Mouse (Mus musculus) G1E-ER4 (cell line): ENCODE data around the gene Gm11037. TPM values are rescaled to one million over a fixed set of nuclear protein-coding genes. Genes with fewer than 3 reads are reported as not detected.

Experiments
- GATA1 ChIP-seq: IDR thresholded peaks from one replicate; pipeline ENCODE4 v1.8.0; 2012; ENCODE audit warnings: low read length, inconsistent platforms
- polyA plus RNA-seq: library from polyadenylated mRNA; stranded (reverse); fragments of >175 nt; gene quantifications from 2 replicates; pipeline ENCODE4 v1.2.3, GENCODE M21; 2012

The Gm11037 gene
- polyA plus RNA-seq, 1 experiment = not detected

DNA sequence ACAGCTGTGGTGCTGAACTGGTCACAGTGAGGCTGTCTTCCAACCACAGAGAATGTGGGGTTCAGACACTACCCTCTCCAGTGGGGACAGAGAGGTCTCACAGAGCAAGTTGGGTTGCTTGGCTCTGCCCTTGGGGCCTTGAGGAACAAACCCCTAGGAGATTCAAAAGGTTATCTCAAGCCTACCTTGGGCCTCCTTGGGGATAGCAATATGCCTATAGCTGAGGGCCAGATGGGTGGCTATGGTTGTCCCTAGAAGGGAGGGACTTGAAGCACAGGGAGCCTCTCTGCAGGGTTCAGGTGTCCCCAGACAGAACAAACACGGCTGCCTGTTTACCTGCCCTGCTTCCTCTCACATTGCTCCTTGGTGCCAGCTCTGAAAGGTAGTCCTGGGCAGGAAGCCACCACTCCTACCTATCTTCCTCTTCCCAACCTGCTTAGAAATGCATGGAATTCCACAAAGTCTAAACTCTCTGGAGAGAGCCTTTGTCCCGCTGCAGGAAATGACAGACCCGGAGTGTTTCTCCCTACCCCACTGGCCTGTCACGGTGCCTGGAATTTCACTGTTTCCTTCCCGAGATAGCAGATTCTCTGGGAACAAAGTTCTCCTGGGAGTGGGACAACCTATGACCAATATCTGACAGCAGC lies 6.7 kb downstream of the Gm11037 start:
- no peak for TF ChIP-seq GATA1

DNA sequence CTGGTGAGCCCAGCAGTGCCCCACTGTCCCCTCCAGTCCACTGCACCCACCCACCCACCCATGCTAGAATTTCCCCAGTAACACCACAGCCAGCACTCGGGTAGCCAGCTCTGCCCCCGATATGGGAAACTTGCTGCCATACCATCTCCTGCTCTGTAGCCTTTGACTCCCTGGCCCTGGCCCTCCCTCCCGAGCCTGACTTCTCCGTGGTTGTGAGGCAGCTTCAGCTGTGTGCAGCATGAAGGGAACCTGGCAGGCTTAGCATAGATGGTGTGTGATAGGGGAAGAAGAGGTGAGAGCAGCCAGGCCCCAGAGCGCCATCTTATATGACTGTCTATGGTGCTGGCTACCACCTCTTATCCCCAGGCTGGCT lies 7.2 kb downstream of the Gm11037 start:
- no peak for TF ChIP-seq GATA1

DNA sequence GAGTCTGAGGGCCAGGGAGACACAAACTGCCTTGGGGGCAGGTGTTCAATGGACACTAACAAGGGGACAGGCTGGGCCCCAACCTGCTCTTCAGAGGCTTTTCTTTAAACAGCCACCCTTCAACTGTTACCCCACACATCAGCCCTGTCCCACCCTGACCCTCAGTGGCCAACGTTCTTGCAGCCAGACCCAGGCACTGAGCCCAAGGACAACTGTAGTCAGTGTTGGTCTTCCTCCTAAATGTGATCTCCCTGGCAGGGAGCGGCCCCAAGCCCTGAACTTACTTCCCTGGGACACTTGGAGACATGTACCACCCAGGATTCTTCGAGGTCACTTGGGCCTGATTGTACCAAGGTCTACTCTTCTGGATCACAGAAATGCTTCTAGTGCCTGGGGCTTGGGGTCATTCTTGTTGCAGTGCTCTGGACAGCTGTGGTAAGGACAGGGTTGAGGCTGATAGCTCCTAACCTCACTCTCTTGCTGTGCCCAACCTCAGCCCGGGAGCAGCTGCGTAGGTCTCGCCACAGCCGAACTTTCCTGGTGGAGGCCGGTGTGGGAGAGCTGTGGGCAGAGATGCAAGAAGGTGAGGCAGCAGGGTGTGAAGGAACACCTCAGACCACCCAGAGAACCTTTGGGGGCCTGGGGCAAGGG lies 8.2 kb downstream of the Gm11037 start:
- TF ChIP-seq GATA1 = no peak

DNA sequence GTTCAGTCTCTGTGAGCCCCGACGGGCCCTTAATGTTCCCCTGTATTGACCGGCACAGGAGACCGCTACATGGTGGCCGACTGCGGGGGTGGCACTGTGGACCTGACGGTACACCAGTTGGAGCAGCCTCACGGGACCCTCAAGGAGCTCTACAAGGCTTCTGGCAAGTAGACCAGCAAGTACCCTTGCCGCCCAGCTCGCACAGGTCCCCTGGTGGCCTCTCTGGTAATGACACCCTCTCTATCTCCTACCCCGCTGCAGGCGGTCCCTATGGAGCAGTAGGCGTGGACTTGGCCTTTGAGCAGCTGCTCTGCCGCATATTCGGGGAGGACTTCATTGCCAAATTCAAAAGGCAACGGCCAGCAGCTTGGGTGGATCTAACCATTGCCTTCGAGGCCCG lies 9.3 kb downstream of the Gm11037 start:
- no peak for TF ChIP-seq GATA1

DNA sequence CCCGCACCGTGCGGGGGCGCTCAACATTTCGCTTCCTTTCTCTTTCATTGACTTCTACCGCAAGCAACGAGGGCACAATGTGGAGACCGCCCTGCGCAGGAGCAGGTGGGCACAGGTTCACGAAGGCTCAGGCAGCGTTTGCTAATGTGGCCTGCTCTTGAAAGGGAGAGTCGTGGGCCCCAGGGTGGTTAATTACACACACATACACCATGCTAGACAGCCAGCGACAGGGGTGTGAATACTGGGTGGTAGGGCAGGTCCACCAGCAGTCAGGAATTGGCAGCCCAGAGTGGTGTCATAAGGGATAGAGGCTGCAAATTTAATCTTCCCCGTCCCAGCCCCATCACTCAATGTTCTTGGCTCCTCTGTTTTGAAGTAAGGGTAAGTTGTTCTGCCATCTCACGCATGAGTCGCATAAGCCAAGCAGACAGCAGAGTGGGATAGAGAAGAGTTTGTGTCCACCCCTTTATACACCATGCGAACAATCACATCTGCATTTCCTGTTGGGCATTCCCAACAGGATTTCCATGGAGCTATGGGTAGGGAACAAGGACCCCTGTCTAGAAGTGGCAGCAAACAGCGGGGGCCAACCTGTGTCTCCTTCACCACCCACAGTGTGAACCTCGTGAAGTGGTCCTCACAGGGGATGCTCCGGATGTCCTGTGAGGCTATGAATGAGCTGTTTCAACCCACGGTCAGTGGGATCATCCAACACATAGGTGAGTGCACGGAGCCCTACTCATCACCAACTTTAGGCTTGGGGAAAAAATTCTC lies 9.9 kb downstream of the Gm11037 start:
- TF ChIP-seq GATA1 = no peak

DNA sequence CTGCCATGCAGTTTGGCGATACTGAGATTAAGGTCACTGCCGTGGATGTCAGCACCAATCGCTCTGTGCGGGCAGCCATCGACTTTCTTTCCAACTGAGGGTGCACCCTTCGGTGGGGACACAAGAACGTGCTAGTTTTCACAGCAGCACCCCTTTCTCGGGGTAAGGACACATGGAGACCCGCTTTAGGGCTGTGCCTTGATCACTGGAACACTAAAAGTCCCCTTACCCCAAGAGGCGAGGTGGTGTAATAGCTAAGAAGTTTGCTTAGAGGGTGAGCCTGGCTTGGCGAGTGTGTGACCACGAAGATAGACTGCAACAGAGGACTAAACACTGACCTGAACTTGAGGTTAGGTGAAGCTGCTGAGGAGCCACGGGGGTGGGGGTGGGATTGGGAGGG lies 11.8 kb downstream of the Gm11037 start:
- no peak for TF ChIP-seq GATA1

DNA sequence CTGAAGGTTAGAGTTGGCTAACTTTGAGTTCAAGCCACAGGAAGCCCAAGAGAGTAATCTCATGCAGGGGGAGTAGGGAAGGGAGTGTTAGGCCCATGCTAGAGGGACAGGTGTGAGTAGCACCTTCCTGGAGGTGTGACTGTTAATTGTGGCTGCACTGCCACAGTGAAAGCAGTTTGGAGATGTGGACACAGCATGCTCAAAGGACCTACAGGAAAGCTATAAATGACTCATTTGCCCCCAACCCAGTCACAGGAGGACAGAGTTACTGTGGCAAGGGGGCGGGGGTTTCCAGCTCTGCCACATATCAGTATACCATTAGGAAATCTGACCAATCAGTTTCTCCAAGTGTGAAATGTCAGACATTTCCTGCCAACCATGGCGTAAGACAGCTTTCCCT lies 12.2 kb downstream of the Gm11037 start:
- no peak for TF ChIP-seq GATA1

DNA sequence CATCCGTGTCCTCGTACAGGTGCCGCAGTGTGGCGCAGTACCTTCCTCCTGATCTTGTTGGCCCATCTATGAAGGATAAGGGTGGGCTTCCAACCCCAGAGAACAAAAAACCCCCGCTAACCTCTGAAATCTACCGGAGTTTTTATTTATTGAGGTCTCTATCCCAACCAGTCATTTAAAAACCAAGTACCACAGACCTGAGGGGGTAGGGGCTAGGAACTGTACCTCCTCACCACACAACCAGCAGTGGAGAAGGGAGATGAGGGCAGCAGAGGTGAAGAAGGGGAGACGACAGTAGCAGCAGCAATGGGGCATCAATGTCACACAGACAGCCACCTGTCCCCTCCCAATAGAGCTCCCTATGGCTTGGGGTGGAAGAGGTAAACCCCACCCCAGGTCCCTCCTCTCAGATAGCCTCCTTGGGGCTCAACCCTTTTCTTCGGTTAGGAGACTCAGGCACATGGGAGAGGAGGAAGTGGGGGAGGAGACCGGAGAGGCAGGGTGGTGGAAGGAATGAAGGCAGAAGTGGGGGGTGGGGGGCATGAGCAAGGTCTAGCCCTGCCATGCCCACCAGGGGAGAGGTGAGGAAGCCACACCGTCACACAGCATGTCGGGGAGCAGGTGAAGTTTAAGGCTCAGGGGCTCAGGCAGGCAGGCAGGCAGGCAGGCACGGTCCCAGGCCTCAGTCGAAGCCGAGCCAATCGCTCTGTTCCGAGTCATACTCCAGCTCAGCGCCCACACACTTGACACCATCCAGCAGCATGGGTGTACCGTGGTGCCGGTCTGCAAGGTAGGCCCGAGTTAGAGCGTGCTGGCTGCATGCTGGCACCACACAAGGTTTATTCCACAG lies 13.1 kb downstream of the Gm11037 start:
- TF ChIP-seq GATA1 = no peak

DNA sequence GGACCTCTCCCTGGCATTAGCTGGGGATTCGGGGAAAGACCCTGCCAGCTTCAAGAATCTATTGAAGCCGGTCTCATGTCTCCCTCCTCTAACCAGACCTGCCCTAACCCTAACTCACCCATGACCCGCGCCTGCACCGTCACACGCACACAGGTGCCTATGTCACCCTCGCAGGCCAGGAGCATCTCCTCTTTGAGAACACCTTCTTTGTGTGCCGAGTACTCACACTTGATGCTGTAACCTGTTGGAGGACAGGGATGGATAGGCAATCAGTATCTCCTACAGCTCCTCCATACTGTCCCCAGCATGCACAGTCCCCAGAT lies 13.7 kb downstream of the Gm11037 start:
- no peak for TF ChIP-seq GATA1

DNA sequence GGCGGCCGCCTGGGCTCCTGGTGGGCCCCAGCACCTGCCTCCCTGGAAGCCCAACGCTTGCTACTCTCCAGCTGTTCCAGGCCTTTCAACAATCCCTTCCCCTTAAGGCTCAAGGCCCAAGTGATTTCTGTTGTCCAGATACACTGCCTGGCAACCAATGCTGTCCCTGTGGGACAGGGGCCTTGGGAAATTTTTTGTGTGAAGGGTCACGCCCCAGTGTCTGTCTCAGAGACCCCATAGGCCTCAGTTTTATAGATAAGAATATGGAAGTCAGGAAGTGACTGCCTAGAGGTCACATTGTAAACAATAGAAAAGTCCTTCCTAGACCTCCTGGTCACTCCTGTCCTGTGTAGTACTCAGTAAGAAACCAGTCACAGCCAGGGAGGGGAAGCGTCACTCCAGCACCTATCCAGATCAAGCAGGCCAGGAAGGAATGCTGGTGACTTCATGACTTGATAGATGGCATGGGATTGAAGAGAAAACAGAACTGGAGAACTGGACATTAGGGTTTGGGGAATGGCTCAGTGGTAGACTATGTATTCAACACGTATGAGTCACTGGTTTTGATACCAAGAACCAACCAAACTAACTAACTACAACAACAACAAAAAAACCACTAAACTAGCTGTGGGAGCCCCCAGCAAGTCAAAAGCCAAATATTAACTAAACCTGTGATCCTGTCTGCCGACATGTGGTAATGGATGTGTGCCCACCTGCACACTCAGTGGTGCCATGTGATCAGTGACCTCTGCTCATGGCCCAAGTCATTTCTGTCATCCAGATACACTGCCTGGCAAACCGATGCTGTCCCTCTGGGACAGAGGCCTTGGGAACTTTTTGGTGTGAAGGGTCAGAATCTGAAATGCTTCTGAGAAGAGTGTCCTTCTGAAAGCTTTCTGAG lies 15.3 kb downstream of the Gm11037 start:
- TF ChIP-seq GATA1 = no peak

DNA sequence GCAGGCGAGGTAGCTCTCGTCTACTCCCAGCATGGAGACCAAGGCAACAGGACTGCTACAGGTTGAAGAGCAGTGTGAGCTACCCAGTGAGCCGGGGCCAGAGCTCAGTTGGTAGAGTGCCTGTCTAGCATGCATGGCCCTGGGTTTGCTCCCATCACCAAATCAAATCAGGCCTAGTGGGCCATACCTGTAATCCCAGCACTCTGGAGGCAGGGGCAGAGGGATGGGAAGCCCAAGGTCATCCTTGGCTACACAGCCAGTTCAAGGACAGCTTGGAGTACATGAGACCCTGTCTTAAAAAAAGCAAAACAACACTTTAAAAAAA lies 15.9 kb downstream of the Gm11037 start:
- no peak for TF ChIP-seq GATA1

DNA sequence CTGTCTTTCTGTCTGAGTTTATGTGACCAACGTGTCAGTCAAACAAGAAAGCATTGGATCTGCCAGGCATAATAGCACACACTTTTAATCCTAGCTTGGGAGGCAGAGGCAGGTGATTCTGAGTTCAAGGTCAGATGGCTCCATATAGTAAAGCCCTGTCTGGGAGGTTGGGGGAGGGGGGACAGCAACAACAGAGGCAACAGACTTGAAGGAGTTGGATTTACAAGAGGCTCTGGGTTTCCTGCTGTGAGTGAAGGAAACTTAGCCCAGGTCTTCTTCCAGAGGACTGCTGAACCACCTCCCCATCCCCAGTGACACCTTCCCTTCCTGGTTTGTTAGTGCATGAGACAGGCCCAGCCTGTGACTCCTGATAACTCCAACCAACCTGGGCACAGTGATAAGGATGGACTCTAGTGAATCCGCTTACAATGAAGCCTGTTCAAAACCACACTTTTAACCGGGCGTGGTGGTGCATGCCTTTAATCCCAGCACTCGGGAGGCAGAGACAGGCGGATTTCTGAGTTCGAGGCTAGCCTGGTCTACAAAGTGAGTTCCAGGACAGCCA lies 19.0 kb downstream of the Gm11037 start:
- no peak for TF ChIP-seq GATA1

DNA sequence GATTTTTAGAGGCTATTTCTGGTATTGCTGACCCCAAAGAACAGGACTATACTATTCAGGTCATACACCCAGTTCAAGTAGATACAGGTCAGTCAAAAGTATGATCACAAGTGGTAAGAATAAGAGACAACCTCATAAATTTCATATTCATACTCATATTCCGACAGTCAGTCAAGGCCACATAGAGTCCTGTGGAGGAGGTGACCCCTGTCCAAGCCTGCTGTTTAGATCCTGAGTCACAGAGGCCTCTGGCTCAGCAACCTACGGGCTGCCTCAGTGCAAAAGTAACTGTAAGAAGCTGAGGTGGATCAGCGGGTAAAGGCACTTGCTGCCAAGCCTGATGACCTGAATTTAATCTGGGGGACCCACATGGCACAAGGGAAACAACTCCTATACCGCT lies 20.7 kb downstream of the Gm11037 start:
- no peak for TF ChIP-seq GATA1

DNA sequence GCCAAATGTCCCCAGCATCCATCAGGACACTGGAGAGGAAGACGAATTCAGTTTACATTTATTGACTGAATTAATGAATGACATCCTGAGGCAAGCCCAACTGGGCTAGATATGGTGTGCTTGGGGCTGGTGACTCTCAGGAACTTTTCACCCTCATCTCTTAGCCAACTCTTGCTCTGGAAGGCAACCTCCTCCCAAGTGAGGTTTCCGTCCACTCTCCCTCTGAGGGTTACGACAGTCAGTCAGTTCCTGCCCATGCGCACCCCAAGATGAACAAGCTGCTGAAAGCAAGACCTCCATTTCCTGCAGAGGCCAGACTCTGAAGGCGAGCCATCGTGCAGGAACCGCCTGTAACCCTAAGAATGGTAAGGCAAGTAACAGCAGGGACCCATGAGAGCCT lies 23.7 kb downstream of the Gm11037 start:
- no peak for TF ChIP-seq GATA1

DNA sequence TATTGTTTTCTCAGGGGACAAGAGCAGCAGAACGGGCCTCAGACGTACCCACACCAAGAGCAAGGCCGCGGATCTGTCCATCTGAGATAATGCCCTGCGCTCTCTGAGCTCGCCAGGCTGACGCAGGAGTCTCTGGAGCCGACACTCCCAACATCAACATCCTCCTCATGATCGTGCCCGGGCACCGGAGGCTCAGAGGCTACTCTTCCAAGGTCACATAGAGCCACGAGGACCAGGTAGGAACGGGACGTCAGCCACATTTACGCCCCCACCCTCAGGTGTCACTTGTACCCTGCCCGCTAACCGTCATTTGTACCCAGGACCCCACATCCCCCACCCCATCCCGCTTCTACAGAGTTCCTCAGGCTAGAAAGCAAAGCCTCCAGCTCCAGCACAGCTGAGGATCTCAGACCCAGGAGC lies 26.2 kb downstream of the Gm11037 start:
- no peak for TF ChIP-seq GATA1
